Mouse (Mus musculus) ES-Bruce4 (cell line): ENCODE measurements around the gene BC049715. TPM values are rescaled to one million over a fixed set of nuclear protein-coding genes. Genes with fewer than 3 reads are reported as not detected.

ENCODE experiments used
- H3K27ac ChIP-seq: 2 replicates; pipeline ENCODE4 v1.5.1; 2012; ENCODE audit warnings: low read length, inconsistent platforms; ENCODE audit not compliant: insufficient read depth
- H3K27me3 ChIP-seq: 2 replicates; pipeline ENCODE4 v1.6.1; 2012; ENCODE audit warnings: mild to moderate bottlenecking, low read length, inconsistent platforms; ENCODE audit not compliant: control insufficient read depth, poor library complexity, insufficient read depth, severe bottlenecking
- H3K36me3 ChIP-seq: 2 replicates; pipeline ENCODE4 v1.6.1; 2012; ENCODE audit warnings: inconsistent platforms, mild to moderate bottlenecking, low read length, moderate library complexity; ENCODE audit not compliant: control insufficient read depth, poor library complexity, insufficient read depth, severe bottlenecking
- H3K4me1 ChIP-seq: one replicate; pipeline ENCODE4 v1.8.1; 2011; ENCODE audit warnings: low read length; ENCODE audit not compliant: control insufficient read depth, insufficient read depth
- H3K4me3 ChIP-seq: 2 replicates; pipeline ENCODE4 v1.5.1; 2011; ENCODE audit warnings: low read depth, mild to moderate bottlenecking, low read length
- H3K9ac ChIP-seq: 2 replicates; pipeline ENCODE4 v1.6.1; 2012; ENCODE audit warnings: low read depth, mild to moderate bottlenecking, inconsistent platforms; ENCODE audit not compliant: poor library complexity, severe bottlenecking
- H3K9me3 ChIP-seq: replicated peaks from 2 replicates; pipeline ENCODE4 v1.6.1; 2012; ENCODE audit warnings: mild to moderate bottlenecking, low read length, inconsistent platforms; ENCODE audit not compliant: control insufficient read depth, poor library complexity, insufficient read depth, severe bottlenecking
- CTCF ChIP-seq: IDR thresholded peaks from one replicate; pipeline ENCODE4 v1.8.1; 2011; ENCODE audit warnings: low read depth, low read length
- EP300 ChIP-seq: IDR thresholded peaks from 2 replicates; pipeline ENCODE4 v1.6.1; 2011; ENCODE audit warnings: low read depth, low read length; ENCODE audit not compliant: insufficient read depth
- POLR2A ChIP-seq: IDR thresholded peaks from one replicate; pipeline ENCODE4 v1.8.1; 2011; ENCODE audit warnings: low read length; ENCODE audit not compliant: insufficient read depth
- polyA plus RNA-seq: library from polyadenylated mRNA; stranded (reverse); fragments of >200 nt; gene quantifications from 2 replicates; pipeline ENCODE4 v1.2.4, GENCODE M21; 2011; ENCODE audit warnings: low read depth; ENCODE audit not compliant: missing spikeins, insufficient read depth, insufficient read length

The BC049715 gene
- 0.25 and 0.49 TPM in 2 replicates for polyA plus RNA-seq

DNA sequence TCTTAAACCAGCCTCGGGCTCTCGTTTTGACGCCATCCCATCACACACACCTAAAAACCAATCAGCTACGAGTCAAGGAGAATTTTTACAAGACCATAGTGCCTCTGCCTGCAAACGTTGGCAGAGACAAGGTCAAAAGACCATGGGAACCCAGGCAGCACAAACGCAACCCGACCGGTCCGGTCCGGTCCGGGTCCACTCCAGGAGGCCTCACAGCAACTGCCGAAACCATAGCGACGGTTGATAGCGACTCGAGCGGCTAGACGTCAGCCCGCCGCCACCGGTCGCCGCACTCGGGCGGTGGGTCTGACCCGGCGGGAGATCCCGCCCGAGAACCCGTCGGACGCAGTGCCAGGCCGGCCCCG lies at the start of gene BC049715:
TSS of gene BC049715 (plus strand) at position 111 of the 365 bp plus-strand sequence.
- Histone ChIP-seq H3K36me3 (peaks cover 29% of the 10 kb centered on the region), H3K9ac (peak within 1 kb of the TSS; percentile 98), H3K4me3 (peak within 1 kb of the TSS; percentile 99), H3K4me1 (no peaks in the 10 kb centered on the region), H3K27me3 (no peaks in the 10 kb centered on the region), H3K9me3 (no peaks in the 10 kb centered on the region), H3K27ac (peak within 1 kb of the TSS; percentile 51; the same call in 1 of the 2 replicates)
- TF ChIP-seq CTCF (no peak), EP300 (no peak), POLR2A (no peak)

DNA sequence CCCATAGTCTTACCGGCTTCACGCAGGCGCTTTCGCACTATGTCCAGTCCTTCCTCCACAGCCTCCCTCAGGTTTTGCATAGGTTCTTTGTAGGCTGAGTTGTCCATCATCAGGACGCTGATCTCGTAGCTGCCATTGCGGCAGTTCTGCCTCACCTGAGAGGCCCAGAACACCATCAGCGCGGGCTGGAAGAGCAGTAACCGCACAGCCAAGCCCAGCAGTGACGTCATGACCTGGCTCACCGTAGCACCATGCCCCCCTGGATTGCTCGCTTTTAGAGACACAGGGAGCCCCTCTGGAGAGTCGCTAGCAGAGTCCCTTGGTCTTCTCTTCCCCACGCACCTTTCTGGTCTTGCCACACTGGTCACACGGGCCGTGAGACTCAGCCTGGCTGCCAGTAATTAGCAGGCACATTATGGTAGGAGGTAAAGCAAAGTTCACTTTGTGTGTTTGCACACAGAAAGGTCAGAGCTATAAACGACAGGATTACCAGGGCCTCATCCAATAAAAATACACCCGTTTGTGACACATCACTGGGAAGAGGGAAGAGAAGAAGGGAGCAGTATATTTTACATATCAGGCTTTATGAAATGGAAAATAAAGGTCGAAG lies 45.9 kb upstream of the BC049715 start, which contains the start of gene Gucy2c:
TSS of gene Gucy2c (minus strand) at position 389 of the 610 bp plus-strand sequence.
- Histone ChIP-seq H3K4me3 (no peak within 1 kb of the TSS), H3K36me3 (no peaks in the 10 kb centered on the region)

GRCm38 (mm10) chr6:136782146-136782545 lies 45.3 kb upstream of the BC049715 start:
- TF ChIP-seq POLR2A (no peak), CTCF (no peak), EP300 (no peak)
- H3K27me3 ChIP-seq = no peaks in the 10 kb centered on the region

More for the DNA sequence above, 45.9 kb upstream of the BC049715 start, which contains the start of gene Gucy2c:
- no peak for TF ChIP-seq EP300
- no peak for TF ChIP-seq CTCF
- TF ChIP-seq POLR2A = no peak
- Histone ChIP-seq H3K9me3 (no peaks in the 10 kb centered on the region), H3K9ac (no peak within 1 kb of the TSS), H3K27ac (no peak within 1 kb of the TSS), H3K27me3 (no peaks in the 10 kb centered on the region), H3K4me1 (no peaks in the 10 kb centered on the region)

GRCm38 (mm10) chr6:136782761-136783160 lies 44.7 kb upstream of the BC049715 start:
- Histone ChIP-seq H3K9ac (no peak overlapping the region), H3K27ac (no peak overlapping the region), H3K36me3 (no peaks in the 10 kb centered on the region), H3K4me1 (no peaks in the 10 kb centered on the region), H3K27me3 (no peaks in the 10 kb centered on the region), H3K4me3 (no peak overlapping the region), H3K9me3 (no peaks in the 10 kb centered on the region)
- TF ChIP-seq EP300 (no peak), CTCF (no peak), POLR2A (no peak)

More at GRCm38 (mm10) chr6:136782146-136782545, 45.3 kb upstream of the BC049715 start:
- Histone ChIP-seq H3K9me3 (no peaks in the 10 kb centered on the region), H3K4me1 (no peaks in the 10 kb centered on the region), H3K36me3 (no peaks in the 10 kb centered on the region), H3K9ac (no peak overlapping the region), H3K4me3 (no peak overlapping the region), H3K27ac (no peak overlapping the region)

GRCm38 (mm10) chr6:136789391-136789971 lies 37.9 kb upstream of the BC049715 start:
- no peaks in the 10 kb centered on the region for H3K36me3 ChIP-seq
- H3K9ac ChIP-seq = no peak overlapping the region
- H3K9me3 ChIP-seq = no peaks in the 10 kb centered on the region
- peaks cover 2% of the 10 kb centered on the region for H3K4me1 ChIP-seq
- H3K27me3 ChIP-seq = no peaks in the 10 kb centered on the region; the same call in 1 of the 2 replicates
- H3K4me3 ChIP-seq = no peak overlapping the region
- no peak for TF ChIP-seq POLR2A
- no peak for TF ChIP-seq EP300
- no peak for TF ChIP-seq CTCF
- H3K27ac ChIP-seq = no peak overlapping the region
